Mouse (Mus musculus) gonadal fat pad, adult 2 months (tissue): ENCODE results near the gene Rad9b. TPM values are rescaled to one million over a fixed set of nuclear protein-coding genes. Genes with fewer than 3 reads are reported as not detected.
"Not testable (repeated sequence)": the region's sequence is repeated elsewhere in the genome, so short reads cannot be mapped to it uniquely, and the experiment has no call there.

Source experiments
- DNase-seq: peaks from one replicate; pipeline ENCODE4 v3.0.0-alpha.2; 2012; ENCODE audit warnings: low read depth
- polyA plus RNA-seq: library from polyadenylated mRNA; depleted of rRNA; stranded (reverse); fragments of >200 nt; gene quantifications from 2 replicates; pipeline ENCODE4 v1.2.3, GENCODE M21; 2012

Gene Rad9b
- polyA plus RNA-seq, 1 experiment, result 12.7 TPM

DNA sequence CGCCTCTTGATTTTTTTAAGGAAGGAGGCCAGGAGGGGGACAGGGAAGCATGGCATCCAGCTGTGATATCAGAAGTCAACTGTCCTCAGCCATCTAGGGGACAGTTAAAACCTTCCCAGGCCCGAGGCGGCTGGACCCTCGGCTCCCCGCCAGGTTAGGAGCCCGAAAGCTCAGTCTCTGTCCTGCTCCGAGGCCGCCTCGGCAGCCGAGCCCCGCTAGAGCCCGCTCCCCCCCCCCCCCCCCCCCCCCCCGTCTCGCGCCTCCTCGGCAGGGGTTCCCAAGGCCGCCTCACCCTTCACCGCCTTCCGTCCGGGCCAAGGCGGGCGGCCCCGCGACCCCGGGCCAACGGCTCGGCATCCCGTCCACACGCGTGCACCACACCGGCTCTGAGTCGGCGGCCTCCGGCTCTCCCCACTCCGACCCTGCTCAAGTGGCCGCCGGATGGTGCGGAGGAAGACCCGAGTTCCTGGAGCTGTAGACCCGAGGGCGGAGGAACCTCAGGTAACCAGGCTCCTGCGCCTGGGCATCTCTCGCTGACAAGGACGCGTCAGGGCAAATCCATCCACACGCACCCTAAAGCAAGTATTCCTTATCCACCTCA, 17.7 kb upstream of the Rad9b start, which contains the start of gene Gpn3:
Gene Gpn3 (plus strand): TSS at position 286 of the 601 bp plus-strand sequence.
- DNase-seq, result no peak

DNA sequence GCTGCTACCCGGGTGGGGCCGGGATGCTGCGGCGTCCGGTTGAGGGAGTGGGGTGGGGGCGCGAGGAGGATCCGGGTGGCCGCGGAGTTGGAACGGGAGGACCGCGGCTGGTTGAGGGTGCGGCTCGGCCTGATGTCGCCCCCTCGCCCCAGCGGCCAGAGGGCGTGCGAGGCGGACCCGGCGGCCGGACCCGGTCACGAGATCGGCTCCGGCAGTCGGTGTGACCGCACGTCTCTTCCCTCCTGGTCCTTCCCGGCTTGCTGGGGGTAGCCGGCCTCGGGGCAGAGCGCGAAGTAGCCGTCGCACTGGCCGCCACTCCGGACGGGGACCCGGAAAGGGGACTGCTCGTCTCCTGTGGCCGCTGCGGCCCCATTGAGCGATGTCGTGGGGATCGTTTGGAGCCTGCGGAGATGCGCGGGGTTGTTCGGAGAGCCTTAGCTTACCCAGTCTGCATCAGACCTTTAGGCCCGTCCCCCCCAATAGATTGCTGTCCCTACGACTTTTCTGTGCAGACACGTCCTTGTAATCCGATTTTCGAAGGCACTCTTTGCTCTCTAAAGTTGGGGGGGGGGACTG, 547 bp upstream of the Rad9b start:
- DNase-seq, result no peak

DNA sequence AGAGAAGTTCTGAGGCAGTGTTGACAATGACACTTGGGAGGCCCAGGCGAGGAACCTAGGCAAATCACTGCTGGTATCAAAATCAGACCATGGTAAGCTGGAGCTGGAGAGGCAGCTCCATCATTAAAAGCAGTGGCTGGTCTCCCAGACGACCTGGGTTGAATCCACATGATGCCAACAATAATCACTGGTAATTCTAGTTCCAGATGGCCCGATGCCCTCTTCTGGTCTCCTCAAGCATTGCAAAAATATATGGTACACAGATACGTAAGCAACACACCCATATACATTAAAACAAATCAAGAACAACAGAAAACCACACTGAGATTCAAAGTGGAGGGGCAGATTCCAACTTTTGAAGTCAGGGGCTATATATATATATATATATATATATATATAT, 8.3 kb downstream of the Rad9b start:
- no peak for DNase-seq

DNA sequence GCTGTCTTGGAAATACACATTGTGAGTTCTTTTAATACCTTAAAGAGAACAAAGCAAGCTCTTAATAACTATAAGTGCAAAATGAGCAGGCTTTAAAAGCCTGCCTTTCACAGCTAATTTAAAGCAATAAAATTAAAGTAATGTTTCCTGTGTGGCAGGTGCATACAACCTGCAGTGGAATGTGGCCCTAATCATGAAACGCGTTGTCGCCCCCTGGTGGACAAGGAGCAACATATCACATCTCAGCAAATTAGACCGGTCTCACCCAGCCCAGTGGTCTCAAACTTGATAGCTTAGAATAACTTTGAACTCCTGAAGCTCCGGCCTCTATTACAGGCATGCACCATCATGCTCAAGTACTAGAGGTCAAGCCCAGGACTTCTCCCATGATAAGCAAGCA, 9.8 kb downstream of the Rad9b start:
- DNase-seq, result no peak

DNA sequence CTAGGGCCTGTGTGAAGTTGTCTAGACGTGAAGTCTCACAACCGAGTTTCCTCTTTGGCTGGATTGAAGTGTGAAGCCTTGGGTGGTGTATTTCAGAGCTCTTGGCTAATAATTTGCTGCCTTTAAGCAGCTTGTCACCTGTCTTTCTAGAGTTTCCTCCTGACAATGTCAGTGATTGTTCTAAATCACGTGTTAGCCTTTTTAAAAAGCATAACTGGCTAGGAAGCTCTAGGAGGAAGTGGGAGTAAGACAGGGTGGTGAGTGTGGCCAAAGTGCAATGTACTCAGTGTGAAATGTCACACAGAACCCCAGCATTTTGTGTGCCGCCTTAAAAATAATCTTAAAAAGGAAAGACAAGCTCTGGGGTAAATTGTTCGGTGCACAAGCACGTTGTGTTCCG, 10.3 kb downstream of the Rad9b start:
- no peak for DNase-seq

DNA sequence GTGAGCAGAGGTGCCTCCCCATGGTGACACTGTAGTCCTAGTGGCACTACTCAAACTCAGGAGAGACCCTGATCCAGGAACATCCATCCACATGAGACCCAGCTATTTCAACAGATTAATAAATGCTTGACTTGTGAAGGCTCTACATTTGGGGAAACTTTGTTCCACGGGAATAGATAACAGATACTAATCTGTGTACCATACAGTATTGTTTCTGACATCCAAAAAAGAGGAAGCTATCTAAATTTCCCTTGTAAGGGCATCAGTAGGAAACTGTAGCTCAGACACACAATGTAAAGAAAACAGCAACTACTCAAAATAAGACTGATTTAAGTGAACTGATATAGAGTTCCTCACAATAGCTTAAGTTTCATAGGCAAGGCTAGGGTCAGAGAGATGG, 11.2 kb downstream of the Rad9b start:
- DNase-seq, result no peak

DNA sequence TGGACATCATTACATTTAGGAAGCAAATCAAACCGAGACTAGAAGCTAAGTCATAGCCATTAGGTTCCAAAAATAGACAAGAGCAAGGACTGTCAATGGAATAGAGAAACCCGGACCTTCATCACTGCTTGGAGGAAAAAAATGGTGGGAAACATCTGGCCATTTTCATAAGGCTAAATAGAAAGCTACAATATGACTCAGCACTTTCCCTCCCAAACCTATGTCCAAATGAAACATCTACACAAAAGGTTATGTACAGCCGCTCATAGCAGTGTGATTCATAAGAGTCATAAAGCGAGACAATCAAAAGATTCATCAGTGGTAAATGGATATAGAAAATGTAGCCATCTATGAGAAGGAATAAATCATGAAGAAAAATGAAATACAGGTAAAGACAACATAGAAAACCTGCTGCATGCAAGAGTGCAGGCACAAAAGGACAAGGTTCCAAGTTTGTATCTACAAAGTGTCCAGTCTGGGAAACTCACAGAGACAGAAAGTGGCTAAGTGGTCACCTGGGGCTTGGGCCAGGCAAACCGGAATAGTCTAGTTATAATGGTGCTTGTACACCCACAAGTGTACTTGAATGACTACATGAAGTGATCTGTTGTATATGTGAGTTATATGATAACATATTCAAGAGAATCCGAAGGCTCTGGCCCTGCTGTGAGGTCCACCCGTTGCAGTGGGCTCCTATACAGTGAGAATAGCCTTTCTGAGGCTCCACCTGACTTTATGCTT, 17.3 kb downstream of the Rad9b start:
- no peak for DNase-seq

DNA sequence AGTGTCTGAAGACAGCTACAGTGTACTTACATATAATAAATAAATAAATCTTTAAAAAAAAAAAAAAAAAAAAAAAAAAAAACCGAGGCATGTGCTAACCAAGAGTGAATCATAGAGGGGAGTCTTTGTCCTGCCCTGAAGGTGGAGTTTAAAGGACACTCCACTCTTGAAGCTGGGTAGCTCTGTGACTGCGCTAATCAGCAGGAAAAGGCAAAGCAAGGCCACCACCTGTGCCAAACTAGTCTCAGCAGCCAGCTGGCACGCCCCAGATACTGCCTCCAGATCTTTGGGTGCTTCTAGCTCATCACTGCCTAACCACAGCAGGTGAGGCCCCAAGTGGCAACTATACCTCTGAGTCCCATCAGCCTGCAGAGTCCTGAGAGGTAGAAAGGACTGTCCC, 19.4 kb downstream of the Rad9b start:
- DNase-seq, result no peak

DNA sequence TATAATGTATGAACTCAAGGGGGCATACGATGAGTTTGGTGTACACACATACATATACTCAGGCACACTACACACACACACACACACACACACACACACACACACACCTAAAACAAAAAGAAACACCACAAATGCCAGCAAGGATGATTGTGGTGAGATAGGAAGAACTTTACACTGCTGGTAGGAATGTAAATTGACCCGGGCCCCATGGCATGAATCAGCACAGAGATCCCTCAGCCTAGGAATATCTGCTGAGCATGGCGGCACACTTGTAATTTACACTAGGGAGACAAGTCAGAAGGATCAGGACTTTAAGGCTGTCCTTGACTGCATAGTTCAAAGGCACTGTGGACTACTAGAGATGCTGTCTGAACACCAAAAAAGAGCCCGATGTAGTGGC, 23.8 kb downstream of the Rad9b start:
- no peak for DNase-seq

DNA sequence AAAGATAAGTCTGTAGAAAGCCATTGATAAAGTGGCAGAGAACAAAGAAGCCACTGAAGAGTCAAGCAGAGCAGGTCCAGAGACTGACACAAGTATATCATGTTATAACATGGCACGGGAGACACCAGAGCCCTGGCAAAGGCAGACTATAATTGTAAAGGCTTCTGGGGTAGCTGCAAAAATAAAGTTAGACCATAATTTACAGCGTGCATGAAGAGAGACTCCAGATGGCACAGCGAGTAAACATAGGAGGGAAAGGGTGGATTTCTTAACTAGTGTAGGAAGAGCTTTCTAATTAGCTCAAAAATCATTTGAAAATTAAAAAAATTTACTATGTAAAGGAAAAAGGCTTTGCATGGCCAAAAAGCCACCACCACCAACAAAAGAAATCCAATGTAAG, 26.8 kb downstream of the Rad9b start:
- DNase-seq, result no peak

DNA sequence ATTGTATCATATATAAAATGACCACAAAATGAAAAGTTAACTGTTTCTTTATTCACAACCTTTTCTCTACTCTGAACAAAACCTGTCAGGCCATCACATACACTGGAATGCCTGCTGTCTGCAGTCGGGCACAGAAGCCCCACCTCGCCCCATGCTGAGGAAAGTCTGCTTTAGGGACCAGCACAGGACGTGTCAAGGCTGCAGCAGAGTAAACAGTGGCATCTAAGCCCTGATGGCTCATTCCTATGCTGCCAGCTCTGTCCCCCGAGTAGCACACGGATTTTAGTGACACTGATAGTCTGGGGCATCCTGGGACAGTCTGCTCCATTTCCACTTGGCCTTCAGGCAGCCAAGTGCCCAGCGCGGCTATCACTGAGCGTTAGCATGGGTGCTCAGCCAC, 28.6 kb downstream of the Rad9b start:
- DNase-seq, result no peak

DNA sequence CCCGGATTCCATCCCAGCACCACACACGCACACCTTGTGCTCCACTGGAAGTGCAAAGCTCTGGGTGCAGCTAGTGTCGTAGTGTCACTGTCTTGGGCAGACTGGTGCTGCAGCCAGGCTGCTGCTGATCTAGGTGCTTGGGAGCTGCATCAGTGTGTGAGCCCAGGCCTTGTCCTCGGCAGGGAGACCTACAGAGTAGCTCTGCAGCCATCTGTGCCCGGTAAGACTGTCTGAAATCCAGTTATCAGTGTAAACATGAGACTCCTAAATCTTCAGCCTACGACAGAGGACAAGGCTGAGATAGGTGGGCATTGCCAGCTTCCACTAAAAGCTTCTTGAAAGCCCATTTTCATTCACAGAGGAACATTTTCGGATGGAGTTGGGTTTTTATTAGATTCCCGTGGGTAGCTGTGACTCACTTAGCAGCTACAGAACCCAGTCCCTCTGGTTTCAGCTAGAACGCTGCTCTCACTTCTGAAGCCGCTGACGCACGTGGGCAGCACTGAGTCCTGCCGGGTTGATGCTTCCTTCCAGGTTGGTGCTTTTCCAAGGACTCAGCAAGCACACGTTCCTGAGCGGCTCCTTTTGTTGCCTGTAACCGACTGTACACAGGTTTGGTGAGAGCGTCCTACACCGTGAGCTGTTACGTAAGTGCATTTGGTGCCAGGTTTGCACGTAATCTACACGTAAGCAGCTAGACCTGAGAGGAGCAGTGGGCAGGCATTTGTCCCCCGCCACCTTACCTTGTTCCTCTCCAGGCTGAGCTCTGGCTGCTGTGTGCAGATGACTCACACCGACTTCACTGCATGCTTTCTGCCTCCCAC, 29.2 kb downstream of the Rad9b start:
- DNase-seq, result peak; percentile 58

DNA sequence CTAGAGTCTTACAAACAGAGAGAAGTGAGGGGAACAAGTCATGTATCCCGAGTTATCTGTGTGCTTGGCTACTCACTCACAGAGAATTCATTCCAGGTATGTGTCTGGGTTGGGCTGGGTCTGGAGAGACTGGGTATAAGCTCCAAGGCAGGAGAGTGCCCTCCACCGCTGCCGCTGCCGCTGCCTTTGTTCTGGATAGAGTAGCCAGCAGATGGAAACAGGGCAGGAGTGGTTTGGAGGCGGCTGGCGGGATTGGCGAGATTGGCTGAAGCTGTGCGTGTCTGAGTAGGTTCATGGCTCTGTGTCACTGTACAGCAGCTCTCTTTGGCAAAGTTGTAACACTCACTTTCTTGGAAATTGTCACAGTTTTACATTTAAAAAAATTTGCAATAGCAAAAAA, 30.5 kb downstream of the Rad9b start:
- DNase-seq, result no peak

DNA sequence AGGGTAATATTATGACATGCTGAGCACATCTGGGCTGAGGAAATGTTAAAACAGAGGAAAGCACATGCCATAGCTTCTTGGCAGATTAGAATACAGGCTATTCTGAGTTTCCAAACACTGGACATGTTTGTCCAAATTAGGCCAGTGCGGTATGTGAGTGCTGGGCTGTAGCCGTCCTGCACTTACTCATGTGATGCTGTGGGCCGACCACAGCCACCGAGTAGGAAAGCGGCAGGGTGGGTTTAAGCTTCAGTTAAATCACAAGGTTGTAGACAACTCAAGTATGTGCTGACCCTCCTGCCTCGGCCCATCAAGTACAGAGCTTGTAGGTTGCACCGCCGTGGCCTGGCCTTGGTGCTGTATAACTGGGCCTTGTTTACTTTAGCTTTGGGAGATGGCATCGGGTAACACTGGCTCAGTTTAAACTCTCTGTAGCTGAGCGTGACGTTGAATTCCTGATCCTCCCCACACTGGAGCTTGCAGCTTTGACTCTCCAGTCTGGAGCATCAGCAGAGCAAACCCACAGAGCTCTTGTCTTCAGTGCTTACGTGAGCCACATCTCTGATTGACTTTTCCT, 33.7 kb downstream of the Rad9b start:
- DNase-seq, result no peak

DNA sequence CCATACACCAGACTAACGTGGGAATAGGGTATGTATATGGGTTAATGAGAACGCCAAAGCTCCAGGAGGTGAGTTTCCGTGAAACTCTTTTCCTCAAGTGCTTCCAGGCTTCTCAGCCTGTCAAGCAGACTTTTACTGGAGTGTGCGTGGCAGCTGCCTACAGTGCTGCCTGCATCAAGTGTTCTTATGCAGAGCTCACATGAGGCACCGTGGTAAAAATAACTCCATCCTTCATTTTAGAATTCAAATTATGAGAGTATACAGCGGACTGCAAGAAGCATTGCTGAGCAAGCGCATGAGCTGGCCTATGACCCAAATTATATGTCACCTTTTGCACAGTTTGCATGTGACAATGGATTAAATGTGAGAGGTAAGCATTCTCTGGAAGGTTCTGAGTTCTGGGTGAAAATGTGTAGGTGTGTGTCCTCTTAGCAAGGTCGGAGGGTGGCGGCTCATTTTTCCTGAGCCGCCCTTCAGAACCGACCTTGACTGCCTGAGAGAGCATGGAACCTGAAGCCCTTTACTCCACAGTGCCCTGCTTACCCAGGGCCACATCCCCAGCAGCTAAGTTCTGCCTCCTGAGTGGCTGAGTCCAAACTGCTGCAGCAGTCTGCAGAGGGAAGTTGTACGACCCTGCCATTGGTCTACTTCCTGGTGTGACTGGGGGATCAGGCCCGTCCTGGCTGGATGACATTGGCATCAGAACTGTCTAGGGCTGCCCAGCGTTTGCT, 34.4 kb downstream of the Rad9b start:
- DNase-seq, result no peak

DNA sequence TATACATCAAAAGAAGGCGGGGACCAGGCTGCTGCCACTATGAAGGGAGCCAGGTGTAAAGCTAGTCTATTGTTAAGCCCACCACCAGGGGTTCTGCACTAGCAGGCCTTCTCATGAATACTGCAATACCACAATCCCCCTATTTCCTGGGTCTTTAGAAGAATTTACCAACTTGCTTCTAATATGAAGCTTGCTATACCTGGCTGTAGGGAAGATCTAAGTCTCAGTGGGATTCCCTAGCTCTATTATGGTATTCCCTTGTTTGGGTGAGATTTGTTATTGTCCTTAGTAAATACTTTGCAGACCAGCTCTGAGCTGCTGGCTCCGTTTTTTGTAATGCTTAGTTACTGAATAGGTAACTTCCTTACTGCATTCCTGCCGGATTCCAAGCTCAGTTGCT, 35.1 kb downstream of the Rad9b start:
- not testable (repeated sequence) for DNase-seq

DNA sequence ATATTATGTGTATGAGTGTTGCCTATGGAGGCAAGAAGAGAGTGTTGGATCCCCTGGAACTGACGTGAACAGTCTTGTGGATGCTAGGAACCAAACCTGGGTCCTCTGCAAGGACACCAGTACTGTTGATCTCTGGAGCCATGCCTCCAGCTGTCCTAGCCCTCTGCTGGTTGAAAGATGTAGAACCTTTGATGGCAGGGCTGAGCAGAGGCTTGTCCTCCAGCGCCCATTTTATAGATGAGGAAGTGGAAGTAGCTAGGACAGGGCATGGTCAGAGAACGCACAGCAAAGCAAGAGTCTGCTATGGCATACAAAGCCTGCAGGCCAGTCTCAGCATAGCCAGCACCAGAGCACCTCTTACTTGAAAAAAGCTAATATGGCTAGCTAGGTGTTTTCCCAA, 35.9 kb downstream of the Rad9b start:
- no peak for DNase-seq

DNA sequence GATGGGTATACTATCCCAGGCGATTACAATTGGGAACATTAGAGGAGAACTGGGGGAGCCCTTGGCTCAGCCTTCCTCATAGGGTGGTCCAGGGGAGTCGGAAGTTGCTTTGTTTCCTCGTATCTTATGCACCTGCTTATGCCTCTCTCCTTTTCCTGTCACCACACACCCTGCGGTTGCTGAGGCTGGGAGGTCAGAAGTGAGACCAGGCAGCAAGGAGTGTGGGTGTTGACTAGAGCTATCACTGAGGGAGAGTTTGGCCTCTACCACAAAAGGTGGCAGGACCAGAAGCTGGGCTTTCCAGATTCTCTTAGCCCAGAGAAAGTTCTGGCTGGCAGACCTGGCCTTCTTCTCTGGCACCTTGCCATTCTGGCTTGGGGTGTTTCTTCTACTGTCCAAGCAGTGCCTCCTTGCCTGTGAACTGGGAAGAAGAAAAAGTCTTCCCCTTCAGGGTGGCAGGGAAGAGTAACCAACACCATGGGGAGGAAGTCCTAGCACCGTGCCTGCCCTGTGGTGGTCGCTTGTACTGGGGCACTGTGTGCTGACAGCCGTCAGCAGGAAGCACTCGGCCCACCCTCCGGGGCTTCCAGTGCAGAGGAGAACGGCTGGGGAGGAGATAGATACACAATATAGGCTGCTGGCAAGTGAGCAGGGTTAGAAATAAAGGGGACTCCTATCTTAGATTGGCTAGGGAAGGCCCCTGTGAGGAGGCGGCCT, 36.5 kb downstream of the Rad9b start:
- no peak for DNase-seq

DNA sequence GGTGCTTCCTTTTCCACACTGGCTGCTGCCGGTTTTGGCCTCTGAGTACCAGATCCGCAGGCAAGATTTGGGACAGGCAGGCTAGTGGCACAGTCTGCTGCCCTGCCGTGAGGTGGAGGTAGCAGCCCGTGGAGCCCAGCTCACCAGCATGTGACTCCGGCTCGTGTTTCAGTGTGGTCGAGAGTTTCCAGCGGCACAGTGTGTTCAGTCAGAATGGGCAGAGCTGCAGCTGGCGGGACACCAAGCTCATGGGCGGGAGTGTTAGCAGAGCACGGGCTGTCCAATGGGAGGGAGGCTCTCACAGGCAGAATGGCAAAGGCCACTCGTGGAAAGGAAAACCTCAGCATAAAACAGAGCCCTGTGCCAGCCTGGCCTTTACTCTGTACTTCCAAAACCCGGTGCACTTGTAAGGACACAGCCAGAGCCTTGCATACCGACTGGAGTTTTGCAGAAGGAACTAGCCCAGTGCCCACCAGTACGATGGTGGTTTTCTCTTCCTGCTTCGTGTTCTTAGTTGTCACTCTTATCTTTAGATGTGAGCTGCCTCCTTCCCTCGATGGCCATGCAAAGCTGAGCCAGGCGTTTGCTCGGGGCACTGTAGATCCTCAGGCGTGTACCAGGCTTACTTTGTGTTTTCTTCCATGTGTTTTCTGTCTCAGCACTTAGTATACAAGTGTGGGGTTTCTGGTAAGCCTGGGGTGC, 38.9 kb downstream of the Rad9b start:
- DNase-seq, result no peak
